Mouse (Mus musculus) myocyte (in vitro differentiated cells): Measurements from ENCODE around the gene Herc6. TPM values are rescaled to one million over a fixed set of nuclear protein-coding genes. Genes with fewer than 3 reads are reported as not detected.

Experiments
- H3K27me3 ChIP-seq: one replicate; pipeline ENCODE4 v1.6.1; 2011; ENCODE audit not compliant: control insufficient read depth, insufficient read depth, insufficient read length
- H3K36me3 ChIP-seq: one replicate; pipeline ENCODE4 v1.6.1; 2011; ENCODE audit not compliant: control insufficient read depth, insufficient read depth
- H3K4me2 ChIP-seq: one replicate; pipeline ENCODE4 v1.6.1; 2011; ENCODE audit warnings: low read depth, control low read depth
- H3K4me3 ChIP-seq: one replicate; pipeline ENCODE4 v1.5.1; 2011; ENCODE audit warnings: mild to moderate bottlenecking, control low read depth, moderate library complexity
- H3K79me2 ChIP-seq: one replicate; pipeline ENCODE4 v1.6.1; 2011; ENCODE audit not compliant: control insufficient read depth, insufficient read depth
- H3ac ChIP-seq: one replicate; pipeline ENCODE4 v1.6.1; 2011; ENCODE audit not compliant: control insufficient read depth, insufficient read length
- CEBPB ChIP-seq: IDR thresholded peaks from 2 replicates; pipeline ENCODE4 v1.6.1; 2011; ENCODE audit warnings: mild to moderate bottlenecking, moderate library complexity; ENCODE audit not compliant: poor library complexity, insufficient read depth, severe bottlenecking
- E2F4 ChIP-seq: IDR thresholded peaks from one replicate; pipeline ENCODE4 v1.6.1; 2011; ENCODE audit warnings: mild to moderate bottlenecking, control low read depth, moderate library complexity; ENCODE audit not compliant: insufficient read depth
- MAX ChIP-seq: IDR thresholded peaks from one replicate; pipeline ENCODE4 v1.6.1; 2011; ENCODE audit warnings: low read depth, mild to moderate bottlenecking, control low read depth
- MYOD1 ChIP-seq, 3 experiments: IDR thresholded peaks; one replicate each; pipeline ENCODE4 v1.6.1; 2011; ENCODE audit warnings: control low read depth in 2 of 3, low read depth in 2 of 3, mild to moderate bottlenecking in 2 of 3, moderate library complexity in 1 of 3; ENCODE audit not compliant: insufficient read length in 2 of 3, control insufficient read depth in 1 of 3
- MYOG ChIP-seq, 3 experiments: IDR thresholded peaks; one replicate each; pipeline ENCODE4 v1.6.1; 2011; ENCODE audit warnings: control low read depth in 2 of 3, low read depth in 2 of 3, mild to moderate bottlenecking in 2 of 3; ENCODE audit not compliant: insufficient read length in 2 of 3, control insufficient read depth in 1 of 3, insufficient read depth in 1 of 3
- POLR2A ChIP-seq: IDR thresholded peaks from one replicate; pipeline ENCODE4 v1.6.1; 2011; ENCODE audit warnings: low read depth, mild to moderate bottlenecking, control low read depth, moderate library complexity; ENCODE audit not compliant: insufficient read length
- POLR2AphosphoS2 ChIP-seq: IDR thresholded peaks from one replicate; pipeline ENCODE4 v1.6.1; 2011; ENCODE audit warnings: low read depth, control low read depth; ENCODE audit not compliant: insufficient read length
- REST ChIP-seq: IDR thresholded peaks from one replicate; pipeline ENCODE4 v1.6.1; 2011; ENCODE audit warnings: mild to moderate bottlenecking, control low read depth, moderate library complexity; ENCODE audit not compliant: insufficient read depth, insufficient read length
- SRF ChIP-seq: IDR thresholded peaks from one replicate; pipeline ENCODE4 v1.6.1; 2011; ENCODE audit warnings: low read depth; ENCODE audit not compliant: control insufficient read depth, insufficient read length
- TCF12 ChIP-seq: IDR thresholded peaks from one replicate; pipeline ENCODE4 v1.6.1; 2011; ENCODE audit warnings: mild to moderate bottlenecking, control low read depth; ENCODE audit not compliant: poor library complexity, insufficient read depth, severe bottlenecking
- TCF3 ChIP-seq: IDR thresholded peaks from one replicate; pipeline ENCODE4 v1.6.1; 2011; ENCODE audit warnings: low read depth, control low read depth; ENCODE audit not compliant: insufficient read length
- USF1 ChIP-seq: IDR thresholded peaks from one replicate; pipeline ENCODE4 v1.6.1; 2011; ENCODE audit warnings: low read depth, mild to moderate bottlenecking, control low read depth, moderate library complexity
- polyA plus RNA-seq: library from polyadenylated mRNA; unstranded; fragments of >200 nt; fragmentation: generic; extraction: Trizol; gene quantifications from one replicate; pipeline ENCODE4 v1.2.1, GENCODE M21; 2012; ENCODE audit warnings: missing spikeins

The Herc6 gene
- polyA plus RNA-seq: 0.44 TPM

- Histone ChIP-seq H3K4me3 (peak within 1 kb of the TSS; percentile 49), H3K36me3 (no peaks in the 10 kb centered on the region)
These were observed at the start of gene Herc6 for GRCm38 (mm10) chr6:57580881-57581548. Gene Herc6, plus strand, starts transcription at chr6:57581000.

GRCm38 (mm10) chr6:57531011-57531410, 49.8 kb upstream of the Herc6 start:
- Histone ChIP-seq H3K79me2 (no peaks in the 10 kb centered on the region), H3K27me3 (no peaks in the 10 kb centered on the region), H3ac (no peak overlapping the region), H3K4me2 (no peak overlapping the region), H3K36me3 (no peaks in the 10 kb centered on the region), H3K4me3 (no peak overlapping the region)
- TF ChIP-seq POLR2A (no peak), MAX (no peak), MYOD1 (IDR thresholded peaks at IDR 0.05; ENCODE audit: control insufficient read depth in 1 of 3, insufficient read length in 2 of 3, low read depth in 2 of 3) (no peak), TCF3 (no peak), TCF12 (no peak), E2F4 (no peak), POLR2AphosphoS2 (no peak), SRF (no peak), CEBPB (no peak), USF1 (no peak), REST (no peak), MYOG (IDR thresholded peaks at IDR 0.05; ENCODE audit: control insufficient read depth in 1 of 3, insufficient read depth in 1 of 3, insufficient read length in 2 of 3, low read depth in 2 of 3) (no peak)

More at GRCm38 (mm10) chr6:57580881-57581548, at the start of gene Herc6:
- Histone ChIP-seq H3K27me3 (no peaks in the 10 kb centered on the region), H3K4me2 (peak within 1 kb of the TSS; percentile 76), H3ac (no peak within 1 kb of the TSS), H3K79me2 (no peaks in the 10 kb centered on the region)
- TF ChIP-seq MYOD1 (IDR thresholded peaks at IDR 0.05; ENCODE audit: control insufficient read depth in 1 of 3, insufficient read length in 2 of 3, low read depth in 2 of 3) (peak in 1 of 3 experiments; percentile 6), MYOG (IDR thresholded peaks at IDR 0.05; ENCODE audit: control insufficient read depth in 1 of 3, insufficient read depth in 1 of 3, insufficient read length in 2 of 3, low read depth in 2 of 3) (no peak), POLR2A (peak; percentile 48), TCF12 (no peak), MAX (no peak), E2F4 (no peak), REST (no peak), TCF3 (no peak)

DNA sequence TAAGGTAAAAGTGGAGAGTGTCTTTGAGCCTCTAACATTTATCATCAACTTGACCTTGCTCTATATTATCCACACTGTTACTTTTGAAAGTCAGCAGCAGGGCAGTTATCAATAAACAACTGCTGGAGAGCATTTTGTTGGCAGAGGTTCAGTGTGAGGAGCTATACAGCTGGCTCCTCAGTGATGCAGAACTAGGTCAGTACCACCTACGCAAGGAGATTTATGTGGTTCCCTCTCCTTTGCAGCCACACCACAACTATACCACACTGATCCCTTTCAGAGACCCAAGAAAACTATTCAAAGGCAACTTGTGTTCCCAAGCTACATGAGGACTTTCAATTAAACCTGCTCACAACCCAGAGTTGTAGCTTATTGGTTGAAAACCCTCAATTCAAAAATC, 49.4 kb upstream of the Herc6 start:
- no peak for TF ChIP-seq E2F4
- TF ChIP-seq TCF12: no peak
- TF ChIP-seq MYOD1 (IDR thresholded peaks at IDR 0.05; ENCODE audit: control insufficient read depth in 1 of 3, insufficient read length in 2 of 3, low read depth in 2 of 3): no peak
- TF ChIP-seq CEBPB: no peak
- TF ChIP-seq POLR2A: no peak
- TF ChIP-seq REST: no peak
- no peak for TF ChIP-seq MAX
- no peak for TF ChIP-seq SRF
- no peak for TF ChIP-seq POLR2AphosphoS2
- no peak for TF ChIP-seq MYOG (IDR thresholded peaks at IDR 0.05; ENCODE audit: control insufficient read depth in 1 of 3, insufficient read depth in 1 of 3, insufficient read length in 2 of 3, low read depth in 2 of 3)
- TF ChIP-seq TCF3: no peak
- TF ChIP-seq USF1: no peak
- Histone ChIP-seq H3ac (no peak overlapping the region), H3K79me2 (no peaks in the 10 kb centered on the region), H3K4me2 (no peak overlapping the region), H3K4me3 (no peak overlapping the region), H3K36me3 (no peaks in the 10 kb centered on the region), H3K27me3 (no peaks in the 10 kb centered on the region)

DNA sequence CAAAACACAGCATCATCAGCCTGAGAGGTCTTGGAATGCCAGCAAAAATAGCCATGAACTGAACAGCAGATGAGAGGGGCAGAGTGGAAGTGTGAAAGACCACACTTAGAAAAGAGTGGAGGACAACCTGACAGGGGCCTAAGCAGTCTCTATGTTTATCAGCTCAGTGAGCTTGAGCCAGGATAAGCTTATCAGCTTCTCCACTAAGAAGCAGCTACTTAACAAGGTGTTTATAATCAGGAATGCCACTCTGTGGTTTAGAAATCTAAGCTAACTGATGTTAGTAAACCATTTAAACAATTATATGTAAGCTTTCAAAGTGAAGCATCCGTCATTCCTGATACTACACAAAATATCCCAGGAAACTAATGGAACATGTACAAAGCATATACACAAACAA, 48.8 kb upstream of the Herc6 start:
- H3K79me2 ChIP-seq: no peaks in the 10 kb centered on the region
- no peaks in the 10 kb centered on the region for H3K36me3 ChIP-seq
- no peak overlapping the region for H3K4me2 ChIP-seq
- no peaks in the 10 kb centered on the region for H3K27me3 ChIP-seq
- no peak overlapping the region for H3K4me3 ChIP-seq
- H3ac ChIP-seq: no peak overlapping the region
- TF ChIP-seq MYOG (IDR thresholded peaks at IDR 0.05; ENCODE audit: control insufficient read depth in 1 of 3, insufficient read depth in 1 of 3, insufficient read length in 2 of 3, low read depth in 2 of 3) (no peak), MYOD1 (IDR thresholded peaks at IDR 0.05; ENCODE audit: control insufficient read depth in 1 of 3, insufficient read length in 2 of 3, low read depth in 2 of 3) (no peak), MAX (no peak), TCF12 (no peak)
